Mouse (Mus musculus) adrenal gland, adult 2 months (tissue): Measurements from ENCODE around the gene Cacna2d3. TPM values are rescaled to one million over a fixed set of nuclear protein-coding genes. Genes with fewer than 3 reads are reported as not detected.
A peak's percentile ranks its signal among the peaks of the same experiment; 100 is the strongest.

ENCODE experiments used
- DNase-seq: peaks from one replicate; pipeline ENCODE4 v3.0.0; 2021
- polyA plus RNA-seq: library from polyadenylated mRNA; depleted of rRNA; stranded (reverse); fragments of >200 nt; gene quantifications from 2 replicates; pipeline ENCODE4 v1.2.3, GENCODE M21; 2012
- total RNA-seq, 2 experiments: library from RNA; stranded (reverse); gene quantifications; 2 replicates each; pipeline ENCODE4 v1.2.3; 2021

Cacna2d3 gene
- total and polyA plus RNA-seq, 3 experiments: 0.67 to 2.7 (median 2.7) TPM

DNA sequence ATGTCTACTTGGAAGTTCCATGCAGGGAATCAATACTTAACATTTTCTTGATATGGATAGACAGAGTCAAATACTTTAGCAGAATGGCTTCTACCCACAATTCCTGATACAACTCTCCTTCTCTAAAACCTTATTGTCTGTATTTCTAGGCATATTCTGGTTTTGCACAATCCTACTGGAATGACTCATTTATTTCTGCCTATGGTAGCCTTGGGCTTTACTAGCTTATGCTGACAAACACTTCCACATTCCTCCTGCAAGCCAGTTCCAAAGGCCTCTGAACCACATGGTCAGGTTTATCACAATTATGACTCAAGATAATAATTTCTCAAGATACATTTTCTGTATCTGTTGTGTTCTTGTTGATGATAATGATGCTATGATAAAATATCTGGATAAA, 336.2 kb downstream of the Cacna2d3 start:
- DNase-seq: peak; percentile 33

- no peak for DNase-seq
Measured at GRCm38 (mm10) chr14:29382786-29383185, 338.9 kb downstream of the Cacna2d3 start.

DNA sequence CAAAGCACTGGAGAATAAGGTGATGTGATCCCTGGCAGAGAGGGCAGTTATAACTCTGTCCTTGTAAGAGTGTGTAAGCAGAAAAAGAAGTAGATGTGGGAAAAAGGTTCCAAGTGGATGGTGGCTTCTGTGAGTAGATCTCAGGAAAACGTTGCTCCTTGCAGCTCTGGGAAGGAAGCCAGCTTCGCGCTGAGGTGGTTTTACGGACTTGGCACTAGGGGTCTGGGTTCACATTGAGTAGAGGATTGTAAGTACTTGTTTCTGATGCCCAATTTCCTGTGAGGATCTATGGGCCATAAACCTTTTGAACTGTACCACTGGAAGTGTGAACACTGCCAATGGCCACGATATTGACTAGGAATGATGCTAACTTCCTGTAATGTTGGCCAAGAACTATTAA, 354.8 kb downstream of the Cacna2d3 start:
- DNase-seq: no peak

- DNase-seq: no peak
Measured at GRCm38 (mm10) chr14:29362448-29362847, 359.2 kb downstream of the Cacna2d3 start.

DNA sequence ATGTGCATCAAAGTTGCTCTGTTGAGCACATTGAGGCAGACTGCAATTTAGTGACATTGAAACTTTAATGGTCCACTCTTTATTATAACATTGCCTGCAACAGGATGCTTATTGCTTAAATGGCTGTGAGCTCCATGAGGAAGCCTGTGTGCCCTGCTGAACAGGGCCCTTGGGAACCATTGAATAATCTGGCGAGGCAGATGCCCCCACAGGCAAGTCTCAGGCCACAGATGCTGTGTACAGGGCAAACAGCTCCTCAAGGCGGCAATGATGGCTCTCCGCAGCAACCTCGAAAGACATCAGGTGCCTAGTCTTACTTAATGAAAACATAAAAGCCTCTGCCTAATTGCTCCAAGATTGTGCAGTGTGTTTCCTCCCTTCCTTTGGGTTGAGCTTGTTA, 371.0 kb downstream of the Cacna2d3 start:
- DNase-seq: no peak

- no peak for DNase-seq
Measured at GRCm38 (mm10) chr14:29341581-29341980, 380.1 kb downstream of the Cacna2d3 start.

GRCm38 (mm10) chr14:29340728-29341127, 380.9 kb downstream of the Cacna2d3 start:
- DNase-seq: no peak

DNA sequence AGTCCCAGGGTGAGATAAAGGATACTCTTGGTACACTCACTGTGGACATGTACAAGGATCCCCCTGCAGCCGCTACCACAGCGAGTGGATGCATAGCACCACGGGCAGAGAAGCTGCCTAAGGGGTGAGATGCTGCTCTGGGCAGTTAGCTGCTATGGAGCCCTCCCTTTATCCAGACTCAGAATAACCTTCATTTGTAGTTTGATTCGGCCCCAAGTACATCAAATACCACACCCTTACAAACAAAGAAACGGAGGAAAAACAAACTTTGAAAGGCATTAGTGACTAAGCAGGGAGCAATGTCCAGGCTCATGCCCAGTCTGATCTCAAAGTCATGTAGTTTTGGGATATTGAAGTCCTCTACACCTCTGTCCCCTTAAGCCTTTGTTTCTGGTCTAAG, 386.8 kb downstream of the Cacna2d3 start:
- DNase-seq: no peak

- DNase-seq: no peak
Measured at GRCm38 (mm10) chr14:29334216-29334615, 387.4 kb downstream of the Cacna2d3 start.

DNA sequence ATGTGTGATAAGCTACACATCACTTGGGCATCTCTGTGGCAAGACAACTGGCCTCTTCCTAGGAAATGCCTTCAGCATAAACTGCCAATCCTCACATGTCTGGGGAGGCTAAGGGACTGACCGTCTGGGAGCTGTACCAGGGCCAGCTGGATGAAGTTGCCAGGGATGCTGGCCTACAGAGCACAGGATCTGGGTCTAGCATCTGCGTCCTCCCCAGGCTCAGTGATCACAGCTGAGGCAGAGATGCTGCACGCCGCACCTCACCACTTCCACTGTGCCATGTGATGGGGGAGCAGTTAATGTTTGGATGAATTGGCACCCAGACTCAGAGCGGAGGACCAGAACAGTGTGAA, 397.3 kb downstream of the Cacna2d3 start:
- DNase-seq: no peak

GRCm38 (mm10) chr14:29323718-29324429, 397.8 kb downstream of the Cacna2d3 start:
- no peak for DNase-seq

- DNase-seq: no peak
Measured at GRCm38 (mm10) chr14:29313431-29313830, 408.2 kb downstream of the Cacna2d3 start.

DNA sequence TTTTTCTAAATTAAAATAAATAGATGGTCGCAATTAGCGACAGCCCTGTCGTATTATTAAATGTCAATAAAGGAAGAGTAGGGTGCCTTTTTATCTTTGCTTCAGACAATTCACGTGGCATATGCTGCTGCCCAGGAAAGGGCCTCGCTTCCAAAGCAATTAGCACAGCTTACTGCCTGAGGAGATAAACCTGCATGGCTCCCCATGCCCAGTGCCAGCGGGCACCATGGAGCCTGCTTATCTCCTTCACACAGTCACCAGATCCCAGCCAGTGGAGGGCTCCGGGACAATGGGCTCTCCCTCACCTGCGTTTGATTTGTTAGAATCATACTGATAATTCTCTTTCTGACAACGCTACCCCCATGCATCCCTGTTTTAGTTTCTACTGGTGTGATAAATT, 416.0 kb downstream of the Cacna2d3 start:
- DNase-seq: no peak

DNA sequence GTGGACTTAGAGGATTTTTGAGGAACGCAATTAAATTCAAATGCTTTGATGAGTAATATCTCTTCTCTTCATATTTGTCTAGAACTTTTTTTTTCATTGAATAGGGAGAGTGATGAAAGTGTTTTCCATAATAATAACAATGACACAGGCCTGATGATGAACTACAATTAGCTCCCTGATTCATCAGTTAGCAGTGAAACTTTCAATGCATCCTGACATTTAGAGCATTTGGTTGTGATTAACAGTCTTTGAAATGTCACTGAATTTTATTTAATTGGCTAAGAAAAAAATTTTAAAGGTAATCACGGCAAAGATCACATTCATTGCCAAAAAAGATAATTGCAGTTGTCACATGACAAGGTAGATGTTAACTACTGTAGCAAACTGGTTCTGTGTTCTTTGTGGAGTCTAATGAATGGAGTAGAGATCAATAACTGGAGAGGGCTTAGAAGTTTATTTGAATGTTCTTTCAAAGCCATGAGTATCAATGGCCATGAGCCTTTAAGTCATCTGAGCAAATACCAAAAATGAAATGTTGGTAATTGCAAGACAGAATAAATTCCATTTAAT, 425.4 kb downstream of the Cacna2d3 start:
- no peak for DNase-seq

- DNase-seq: no peak
Measured at GRCm38 (mm10) chr14:29278901-29279300, 442.8 kb downstream of the Cacna2d3 start.

GRCm38 (mm10) chr14:29278401-29278800, 443.3 kb downstream of the Cacna2d3 start:
- DNase-seq: peak; percentile 58

GRCm38 (mm10) chr14:29277701-29278100, 444.0 kb downstream of the Cacna2d3 start:
- no peak for DNase-seq

- peak; percentile 55 for DNase-seq
Measured at GRCm38 (mm10) chr14:29273890-29274289, 447.8 kb downstream of the Cacna2d3 start.

DNA sequence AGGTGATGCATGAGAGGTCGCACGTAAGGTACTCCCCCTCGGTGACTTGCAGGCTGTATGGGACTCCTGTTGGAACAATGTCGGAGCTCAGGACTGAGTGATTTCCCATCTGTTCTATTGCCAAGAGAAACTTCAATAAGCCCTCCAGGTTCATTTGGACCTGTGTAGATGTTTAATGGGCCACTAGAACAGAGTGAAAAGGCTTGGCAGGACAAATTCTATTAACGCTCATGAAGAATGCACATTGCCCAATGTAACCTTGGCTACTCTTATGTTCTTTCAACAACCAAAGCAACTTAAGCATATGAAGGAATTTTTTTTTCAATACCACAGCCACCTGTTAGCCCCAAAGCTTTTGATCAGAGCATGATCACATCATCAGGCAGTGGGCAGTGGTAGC, 451.1 kb downstream of the Cacna2d3 start:
- no peak for DNase-seq

GRCm38 (mm10) chr14:29269816-29270215, 451.8 kb downstream of the Cacna2d3 start:
- DNase-seq: no peak

DNA sequence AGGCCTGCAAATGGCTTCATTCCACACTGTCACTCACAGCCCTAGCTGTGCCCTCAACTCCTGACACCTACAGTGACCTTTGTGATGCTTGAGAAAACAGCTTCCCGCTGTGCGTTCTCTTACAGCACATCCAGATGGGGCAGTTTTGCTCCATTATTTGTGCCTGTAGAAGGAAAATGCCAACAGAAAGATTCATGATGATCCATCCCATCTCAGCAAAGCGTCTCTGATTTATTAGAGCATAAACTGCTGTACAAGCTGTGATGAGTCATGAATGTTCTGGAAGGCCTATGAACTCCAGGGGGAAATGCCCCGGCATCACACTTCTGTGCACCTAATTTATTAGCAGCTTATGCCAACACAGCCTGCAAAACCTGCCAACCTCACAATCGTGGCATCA, 453.1 kb downstream of the Cacna2d3 start:
- DNase-seq: peak; percentile 63

- DNase-seq: peak; percentile 31
Measured at GRCm38 (mm10) chr14:29267233-29267874, 454.3 kb downstream of the Cacna2d3 start.

DNA sequence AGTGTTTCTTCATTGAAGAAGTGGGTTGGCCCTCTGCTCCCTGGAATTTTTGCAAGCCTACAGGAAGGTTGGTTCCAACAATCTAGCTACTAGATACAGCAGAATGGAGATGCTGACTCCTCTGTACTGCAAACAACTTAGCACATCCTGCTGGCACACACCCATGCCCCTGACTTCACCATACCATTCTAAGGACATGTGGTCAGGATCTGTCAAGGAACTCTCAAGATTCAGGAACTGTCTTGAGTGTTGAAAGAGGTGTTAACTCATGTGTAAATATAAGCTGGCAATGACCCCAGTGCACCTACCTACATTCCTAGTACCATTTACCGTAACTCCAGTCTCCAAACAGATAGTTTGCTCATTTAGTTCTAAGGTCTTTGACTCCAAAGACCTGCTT, 461.0 kb downstream of the Cacna2d3 start:
- no peak for DNase-seq

GRCm38 (mm10) chr14:29243516-29243915, 478.1 kb downstream of the Cacna2d3 start:
- no peak for DNase-seq
